Comparison of ENCODE assay signal across 9 mouse cellular contexts in the genomic region with DNA sequence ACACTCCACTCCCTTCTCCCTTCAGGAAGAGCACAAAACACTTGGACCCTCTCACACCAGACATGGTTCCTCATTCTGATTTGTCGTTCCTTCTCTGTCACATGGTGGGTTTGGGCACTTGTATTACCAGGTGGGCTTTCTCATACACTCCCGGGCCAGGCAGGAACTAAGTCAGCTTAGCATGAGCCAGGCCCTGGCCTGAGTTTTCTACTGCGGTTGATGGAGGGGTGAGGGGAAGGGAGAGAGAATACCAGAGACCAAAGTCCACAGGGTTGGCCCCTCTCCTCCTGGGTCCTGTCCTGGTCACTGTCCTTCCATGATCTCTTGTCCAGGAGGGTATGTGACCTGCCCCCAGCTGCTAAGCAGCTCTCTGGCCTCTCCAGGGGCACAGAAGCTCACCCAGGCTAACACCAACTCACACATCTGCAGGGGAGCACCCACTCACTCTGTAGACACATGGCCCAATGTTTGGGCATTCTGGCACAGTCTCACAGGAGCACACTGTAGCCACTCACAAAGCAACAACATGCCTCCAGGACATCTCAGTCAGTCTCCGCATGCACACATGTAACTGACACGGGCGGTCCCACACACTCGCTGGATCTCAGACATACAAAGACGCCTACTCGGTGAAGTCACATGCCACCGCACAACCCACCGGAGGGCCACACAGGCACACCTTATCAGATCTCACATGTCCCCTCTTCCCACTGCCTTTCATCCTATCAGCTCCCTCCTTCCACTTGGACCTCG. TPM values are rescaled to one million over a fixed set of nuclear protein-coding genes. Genes with fewer than 3 reads are reported as not detected.
DNase-seq lines count a peak whose midpoint lies in the region; ATAC-seq lines count a peak whose summit lies in the region.
"Had no signal": no experiment of that assay in that cellular context is flagged by ENCODE, and none has a peak within 500 bp of the region (broad histone marks: within the 10 kb centered on the region; RNA-seq: fewer than 3 reads in every experiment).

No protein-coding gene starts in this region.

- peak overlapping the region; percentile 94 for H3K4me3 ChIP-seq in forebrain, embryonic 15.5 days
- peak overlapping the region; percentile 78 for H3K4me3 ChIP-seq in limb, embryonic 11.5 days (ENCODE audit: low read depth, low read length)

- no peaks in the 10 kb centered on the region for H3K9me3 ChIP-seq in forebrain, embryonic 15.5 days
- H3K9me3 ChIP-seq in limb, embryonic 11.5 days (ENCODE audit: control insufficient read depth, low read length), result no peaks in the 10 kb centered on the region
- H3K9me3 ChIP-seq: G1E had no signal

- H3K4me2 ChIP-seq in forebrain, embryonic 15.5 days (replicated peaks), result peak overlapping the region; percentile 97
- peak overlapping the region; percentile 98 for H3K4me2 ChIP-seq in limb, embryonic 11.5 days (ENCODE audit: low read depth, severe bottlenecking)

- peak overlapping the region; percentile 100 for H3K27ac ChIP-seq in forebrain, embryonic 15.5 days (replicated peaks)
- no peak overlapping the region for H3K27ac ChIP-seq in limb, embryonic 11.5 days (replicated peaks; ENCODE audit: low read depth, low read length)

- H3K9ac ChIP-seq in forebrain, embryonic 15.5 days (replicated peaks), result peak overlapping the region; percentile 100
- H3K9ac ChIP-seq in limb, embryonic 11.5 days (ENCODE audit: low read length), result peak overlapping the region; percentile 98

- H3K27me3 ChIP-seq in forebrain, embryonic 15.5 days, result no peaks in the 10 kb centered on the region
- no peaks in the 10 kb centered on the region for H3K27me3 ChIP-seq in limb, embryonic 11.5 days (ENCODE audit: control insufficient read depth, insufficient read depth, low read length)

- peaks cover 51% of the 10 kb centered on the region for H3K4me1 ChIP-seq in forebrain, embryonic 15.5 days
- peaks cover 34% of the 10 kb centered on the region for H3K4me1 ChIP-seq in limb, embryonic 11.5 days (ENCODE audit: control insufficient read depth, insufficient read depth, low read length)

- peaks cover 27% of the 10 kb centered on the region for H3K36me3 ChIP-seq in forebrain, embryonic 15.5 days
- peaks cover 11% of the 10 kb centered on the region for H3K36me3 ChIP-seq in limb, embryonic 11.5 days (ENCODE audit: control insufficient read depth, insufficient read depth, low read length)
- H3K36me3 ChIP-seq: G1E had no signal

- WGBS in forebrain, embryonic 15.5 days, result under 1% methylated on average over 12 of the region's 12 CpGs
- WGBS in limb, embryonic 11.5 days, result 7% methylated on average over 12 of the region's 12 CpGs

- DNase-seq in cerebellum, adult 11-12 months, result peak; percentile 75
- no peak for DNase-seq in cerebellum, postnatal 36 days
- DNase-seq in MN1 (ENCODE audit: low spot score), result peak; percentile 57
- peak; percentile 85 for DNase-seq in kidney, adult 11 months
- DNase-seq in limb, embryonic 11.5 days (ENCODE audit: low spot score), result peak; percentile 49
- peak; percentile 37 for DNase-seq in retina, embryonic 14.5 days (ENCODE audit: low spot score)

- no peak for ATAC-seq in forebrain, embryonic 15.5 days (replicated peaks)
- no peak for ATAC-seq in limb, embryonic 11.5 days (ENCODE audit: insufficient number of reproducible peaks, low FRiP score, low TSS enrichment, low read depth)
- ATAC-seq in erythroid progenitor cell, adult 5-6 weeks (replicated peaks; ENCODE audit: low FRiP score, poor library complexity, severe bottlenecking), result no peak

RNA-seq across cellular contexts. Expression of a gene that starts 3.8 kb away (rescaled TPM):
- polyA plus RNA-seq in forebrain, embryonic 15.5 days (2015; fragmentation: Nextera tagmentation; extraction: Ambion mirVana), result 772 and 823 TPM in 2 replicates
- 221 and 223 TPM in 2 replicates for polyA plus RNA-seq in limb, embryonic 11.5 days (2014; fragmentation: Nextera tagmentation; extraction: Ambion mirVana)
- 15.5 and 20.5 TPM in 2 replicates for total RNA-seq in erythroid progenitor cell, adult 5-6 weeks (2015; ENCODE audit: low replicate concordance)
- total RNA-seq in erythroid progenitor cell, adult 5-6 weeks (2017; ENCODE audit: low replicate concordance), result 7.9 and 18.6 TPM in 2 replicates

RNA-seq across cellular contexts. Expression of a gene that starts 4.6 kb away (rescaled TPM):
- polyA plus RNA-seq in forebrain, embryonic 15.5 days (2015; fragmentation: Nextera tagmentation; extraction: Ambion mirVana), result 2.6 and 3.3 TPM in 2 replicates
- 0.88 and 1.4 TPM in 2 replicates for polyA plus RNA-seq in limb, embryonic 11.5 days (2014; fragmentation: Nextera tagmentation; extraction: Ambion mirVana)
- 1.8 TPM in 1 of 2 replicates, not detected in the other for total RNA-seq in erythroid progenitor cell, adult 5-6 weeks (2015; ENCODE audit: low replicate concordance)
- 0.90 TPM in 1 of 2 replicates, not detected in the other for total RNA-seq in erythroid progenitor cell, adult 5-6 weeks (2017; ENCODE audit: low replicate concordance)
- polyA plus RNA-seq: G1E had no signal

RNA-seq across cellular contexts. Expression of a gene that starts 15.1 kb away (rescaled TPM):
- polyA plus RNA-seq in forebrain, embryonic 15.5 days (2015; fragmentation: Nextera tagmentation; extraction: Ambion mirVana), result 507 and 513 TPM in 2 replicates
- 406 and 414 TPM in 2 replicates for polyA plus RNA-seq in limb, embryonic 11.5 days (2014; fragmentation: Nextera tagmentation; extraction: Ambion mirVana)
- 44.0 and 45.3 TPM in 2 replicates for total RNA-seq in erythroid progenitor cell, adult 5-6 weeks (2015; ENCODE audit: low replicate concordance)
- 18.5 and 42.2 TPM in 2 replicates for total RNA-seq in erythroid progenitor cell, adult 5-6 weeks (2017; ENCODE audit: low replicate concordance)

RNA-seq across cellular contexts. Expression of a gene that starts 28.1 kb away (rescaled TPM):
- 0.15 TPM in 1 of 2 replicates, not detected in the other for polyA plus RNA-seq in forebrain, embryonic 15.5 days (2015; fragmentation: Nextera tagmentation; extraction: Ambion mirVana)
- 0.06 TPM in 1 of 2 replicates, not detected in the other for polyA plus RNA-seq in limb, embryonic 11.5 days (2014; fragmentation: Nextera tagmentation; extraction: Ambion mirVana)
- total RNA-seq in erythroid progenitor cell, adult 5-6 weeks (2015; ENCODE audit: low replicate concordance), result 4.3 and 12.2 TPM in 2 replicates
- 5.0 and 6.8 TPM in 2 replicates for total RNA-seq in erythroid progenitor cell, adult 5-6 weeks (2017; ENCODE audit: low replicate concordance)
- polyA plus RNA-seq: G1E had no signal

RNA-seq across cellular contexts. Expression of a gene that starts 49.2 kb away (rescaled TPM):
- polyA plus RNA-seq in forebrain, embryonic 15.5 days (2015; fragmentation: Nextera tagmentation; extraction: Ambion mirVana), result 90.2 and 93.6 TPM in 2 replicates
- 126 and 129 TPM in 2 replicates for polyA plus RNA-seq in limb, embryonic 11.5 days (2014; fragmentation: Nextera tagmentation; extraction: Ambion mirVana)
- 14.3 and 17.3 TPM in 2 replicates for total RNA-seq in erythroid progenitor cell, adult 5-6 weeks (2015; ENCODE audit: low replicate concordance)
- 4.1 and 4.9 TPM in 2 replicates for total RNA-seq in erythroid progenitor cell, adult 5-6 weeks (2017; ENCODE audit: low replicate concordance)

Comparison
In these comparisons a context has a peak if more than half of its experiments do, and no peak if none do; other contexts are left out.
1. DNase-seq: peak in cerebellum, adult 11-12 months (single experiment), MN1 (single experiment), kidney, adult 11 months (single experiment), limb, embryonic 11.5 days (single experiment) and retina, embryonic 14.5 days (single experiment); none in cerebellum, postnatal 36 days (0 of 2).